Mouse (Mus musculus): ENCODE measurements at regions not wholly inside any gene's neighbourhood (a gene's known extent, or its start where the extent isn't known, plus 50 kb on each side); places are given as distances from the start of the nearest gene placed in this dataset.
A peak's percentile ranks its signal among the peaks of the same experiment; 100 is the strongest.

DNA sequence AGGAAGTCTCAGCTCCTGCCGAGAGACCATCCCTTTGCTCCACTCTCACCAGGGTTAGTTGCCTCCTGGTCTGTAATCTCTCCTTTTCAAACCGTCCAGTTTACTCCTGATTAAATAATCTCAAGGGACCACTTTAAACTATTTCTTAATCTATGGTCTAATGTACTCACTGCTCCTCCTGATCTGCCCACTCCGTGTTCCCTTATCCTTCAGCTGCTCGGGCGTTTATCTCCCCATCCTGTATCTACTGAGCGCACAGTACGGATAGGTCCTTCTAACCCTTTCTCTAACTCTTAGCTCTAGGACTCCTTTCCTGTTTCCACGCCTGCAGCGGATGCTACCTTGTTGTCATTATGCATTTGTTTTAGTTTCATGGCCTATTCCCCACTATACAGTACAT lies 67.1 kb upstream of the Picalm start:
- Histone ChIP-seq H3K9me3 (ENCODE audit: control insufficient read depth, low read length) (no peaks in the 10 kb centered on the region), H3K4me1 (replicated peaks; ENCODE audit: control insufficient read depth, insufficient read depth, low read length) (peaks cover 76% of the 10 kb centered on the region), H3K36me3 (ENCODE audit: control insufficient read depth, insufficient read depth, low read length) (no peaks in the 10 kb centered on the region), H3K4me3 (ENCODE audit: low read depth, low read length) (no peak overlapping the region), H3K27ac (ENCODE audit: low read depth, low read length) (peak overlapping the region; percentile 49), H3K27me3 (replicated peaks; ENCODE audit: control insufficient read depth, insufficient read depth, low read length) (no peaks in the 10 kb centered on the region), H3K9ac (ENCODE audit: low read depth, low read length) (no peak overlapping the region), H3K4me2 (peak overlapping the region; percentile 46)
- ATAC-seq (replicated peaks; ENCODE audit: low FRiP score): peak; percentile 93
- DNase-seq (ENCODE audit: low spot score): no peak
- WGBS: 36% methylated on average over 9 of the region's 9 CpGs

DNA sequence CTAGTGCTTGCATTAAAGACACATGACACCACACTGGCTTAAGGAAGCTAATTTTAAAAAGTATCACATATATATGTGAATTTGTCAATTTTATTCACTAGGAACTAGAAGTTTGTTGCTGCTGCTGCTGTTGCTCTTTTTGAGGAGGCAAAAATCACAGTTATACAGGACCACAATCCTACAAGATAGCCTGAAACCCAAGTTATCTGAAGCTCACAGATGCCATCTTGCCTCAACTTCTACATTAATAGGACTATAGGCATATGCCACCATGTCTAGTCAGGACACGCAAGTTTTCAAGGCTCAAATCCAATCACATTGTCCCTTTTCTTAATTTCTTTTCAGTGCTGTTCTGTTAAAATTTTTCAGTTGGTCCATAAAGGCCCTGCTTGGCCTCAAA lies 65.8 kb upstream of the Picalm start:
- no peak overlapping the region for H3K9ac ChIP-seq (ENCODE audit: low read depth, low read length)
- peak overlapping the region; percentile 6; the same call in 1 of the 2 replicates for H3K27ac ChIP-seq (ENCODE audit: low read depth, low read length)
- 87% methylated on average over 1 of the region's 1 CpGs for WGBS
- H3K9me3 ChIP-seq (ENCODE audit: control insufficient read depth, low read length): no peaks in the 10 kb centered on the region
- no peak overlapping the region for H3K4me2 ChIP-seq
- ATAC-seq (replicated peaks; ENCODE audit: low FRiP score): no peak
- peaks cover 69% of the 10 kb centered on the region for H3K4me1 ChIP-seq (replicated peaks; ENCODE audit: control insufficient read depth, insufficient read depth, low read length)
- H3K27me3 ChIP-seq (replicated peaks; ENCODE audit: control insufficient read depth, insufficient read depth, low read length): no peaks in the 10 kb centered on the region
- no peak for DNase-seq (ENCODE audit: low spot score)
- no peaks in the 10 kb centered on the region for H3K36me3 ChIP-seq (ENCODE audit: control insufficient read depth, insufficient read depth, low read length)
- H3K4me3 ChIP-seq (ENCODE audit: low read depth, low read length): no peak overlapping the region

DNA sequence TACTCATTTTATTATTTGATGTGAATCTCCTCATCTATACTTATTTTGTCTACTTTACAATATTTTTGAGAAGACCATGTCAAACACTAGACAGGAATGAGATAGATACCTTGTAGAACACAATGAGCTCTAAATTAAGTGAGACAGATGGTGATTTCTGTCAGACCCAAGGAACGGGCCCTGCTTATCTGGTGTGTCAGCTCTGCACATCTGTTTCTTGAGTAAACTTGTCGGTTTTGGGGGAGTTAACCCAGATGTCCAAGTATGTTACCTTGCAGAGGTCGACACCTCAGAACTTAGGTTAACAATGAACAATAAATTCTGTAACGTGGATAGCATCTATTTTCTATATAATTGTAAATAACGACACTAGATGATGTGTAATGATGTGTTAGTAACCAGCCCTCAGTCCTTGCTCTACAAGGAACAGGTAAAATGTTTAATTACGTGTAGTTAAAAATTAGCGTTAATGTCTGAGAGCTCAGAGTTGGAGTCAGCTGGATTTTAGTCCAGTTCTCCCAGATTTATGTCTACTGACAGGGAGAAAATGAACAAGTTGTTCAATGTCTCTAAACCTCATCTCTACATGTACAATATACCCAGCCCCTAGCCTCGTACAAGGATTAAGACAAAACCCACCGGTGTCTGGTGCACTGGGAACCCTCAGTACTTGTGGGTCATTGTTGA lies 64.6 kb upstream of the Picalm start:
- no peak for ATAC-seq (replicated peaks; ENCODE audit: low FRiP score)

DNA sequence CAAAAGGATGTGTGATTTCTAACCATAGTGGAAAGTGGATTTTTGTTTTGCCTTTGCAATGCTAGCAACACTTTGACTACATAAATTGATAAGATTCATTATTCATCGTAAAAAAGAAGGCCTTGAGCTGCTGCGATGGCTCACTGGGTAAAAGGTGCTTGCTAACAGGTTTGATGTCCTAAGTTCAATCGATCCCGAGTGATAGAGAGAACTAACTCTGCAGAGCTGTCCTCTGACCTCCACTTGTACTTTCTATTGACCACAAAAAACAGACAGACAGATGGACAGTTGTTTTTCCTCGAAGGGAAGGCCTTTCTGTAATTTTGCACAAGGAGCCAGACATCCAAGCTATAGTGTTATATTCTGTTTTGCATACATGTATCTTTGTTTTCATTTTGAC lies 63.7 kb upstream of the Picalm start:
- H3K4me1 ChIP-seq (replicated peaks; ENCODE audit: control insufficient read depth, insufficient read depth, low read length): peaks cover 48% of the 10 kb centered on the region
- no peaks in the 10 kb centered on the region for H3K9me3 ChIP-seq (ENCODE audit: control insufficient read depth, low read length)
- H3K27me3 ChIP-seq (replicated peaks; ENCODE audit: control insufficient read depth, insufficient read depth, low read length): no peaks in the 10 kb centered on the region
- DNase-seq (ENCODE audit: low spot score) (no peak), ATAC-seq (replicated peaks; ENCODE audit: low FRiP score) (no peak)
- H3K4me3 ChIP-seq (ENCODE audit: low read depth, low read length): no peak overlapping the region
- H3K4me2 ChIP-seq: no peak overlapping the region
- H3K36me3 ChIP-seq (ENCODE audit: control insufficient read depth, insufficient read depth, low read length): no peaks in the 10 kb centered on the region
- H3K9ac ChIP-seq (ENCODE audit: low read depth, low read length): no peak overlapping the region
- 76% methylated on average over 5 of the region's 5 CpGs for WGBS
- no peak overlapping the region for H3K27ac ChIP-seq (ENCODE audit: low read depth, low read length)

More for the DNA sequence above, 64.6 kb upstream of the Picalm start:
- Histone ChIP-seq H3K9ac (ENCODE audit: low read depth, low read length) (no peak overlapping the region), H3K9me3 (ENCODE audit: control insufficient read depth, low read length) (no peaks in the 10 kb centered on the region), H3K4me2 (no peak overlapping the region; the same call in 1 of the 2 replicates), H3K27ac (ENCODE audit: low read depth, low read length) (no peak overlapping the region), H3K27me3 (replicated peaks; ENCODE audit: control insufficient read depth, insufficient read depth, low read length) (no peaks in the 10 kb centered on the region), H3K36me3 (ENCODE audit: control insufficient read depth, insufficient read depth, low read length) (no peaks in the 10 kb centered on the region), H3K4me3 (ENCODE audit: low read depth, low read length) (no peak overlapping the region), H3K4me1 (replicated peaks; ENCODE audit: control insufficient read depth, insufficient read depth, low read length) (peaks cover 57% of the 10 kb centered on the region)
- no peak for DNase-seq (ENCODE audit: low spot score)
- 58% methylated on average over 9 of the region's 9 CpGs for WGBS

DNA sequence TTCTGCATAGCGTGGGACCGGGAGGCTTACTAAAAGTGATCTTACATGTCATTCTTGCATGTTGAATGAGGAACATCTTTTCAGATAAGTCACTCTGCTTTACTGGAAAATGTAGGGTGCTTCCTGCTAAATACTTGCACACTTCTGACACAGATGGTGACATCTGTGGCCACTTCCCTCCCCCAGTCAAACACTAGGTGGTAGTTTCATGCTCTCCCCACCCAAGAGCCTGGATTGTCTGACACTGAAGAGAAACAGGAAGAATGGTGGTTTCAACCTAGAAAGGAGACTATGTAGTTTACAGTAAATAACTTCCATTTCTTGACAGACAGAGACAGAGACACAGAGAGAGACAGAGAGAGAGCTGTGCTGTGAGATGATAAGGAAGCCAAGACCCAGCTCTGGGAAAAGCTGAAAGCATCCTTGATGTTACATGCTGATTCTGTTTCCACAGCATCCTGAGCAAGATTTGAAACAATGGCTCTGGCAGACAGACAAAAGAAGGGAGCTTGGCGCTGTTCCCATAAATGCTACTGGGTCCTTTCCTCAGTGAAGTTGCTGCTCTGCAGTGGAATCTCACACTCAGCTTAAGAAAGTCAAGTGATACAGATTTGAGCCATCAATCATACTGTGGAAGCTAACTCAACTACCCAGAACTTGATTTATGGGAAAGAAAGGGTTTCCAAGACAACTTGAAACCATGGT lies 61.9 kb upstream of the Picalm start:
- no peak overlapping the region for H3K4me3 ChIP-seq (ENCODE audit: low read depth, low read length)
- H3K27ac ChIP-seq (ENCODE audit: low read depth, low read length): no peak overlapping the region
- no peaks in the 10 kb centered on the region for H3K36me3 ChIP-seq (ENCODE audit: control insufficient read depth, insufficient read depth, low read length)
- no peaks in the 10 kb centered on the region for H3K9me3 ChIP-seq (ENCODE audit: control insufficient read depth, low read length)
- no peak overlapping the region for H3K4me2 ChIP-seq
- peaks cover 40% of the 10 kb centered on the region for H3K4me1 ChIP-seq (replicated peaks; ENCODE audit: control insufficient read depth, insufficient read depth, low read length)
- no peak overlapping the region for H3K9ac ChIP-seq (ENCODE audit: low read depth, low read length)
- peak; percentile 30; the same call in 1 of the 2 replicates for ATAC-seq (replicated peaks; ENCODE audit: low FRiP score)
- no peak for DNase-seq (ENCODE audit: low spot score)
- no peaks in the 10 kb centered on the region for H3K27me3 ChIP-seq (replicated peaks; ENCODE audit: control insufficient read depth, insufficient read depth, low read length)
- WGBS: 56% methylated on average over 3 of the region's 3 CpGs

DNA sequence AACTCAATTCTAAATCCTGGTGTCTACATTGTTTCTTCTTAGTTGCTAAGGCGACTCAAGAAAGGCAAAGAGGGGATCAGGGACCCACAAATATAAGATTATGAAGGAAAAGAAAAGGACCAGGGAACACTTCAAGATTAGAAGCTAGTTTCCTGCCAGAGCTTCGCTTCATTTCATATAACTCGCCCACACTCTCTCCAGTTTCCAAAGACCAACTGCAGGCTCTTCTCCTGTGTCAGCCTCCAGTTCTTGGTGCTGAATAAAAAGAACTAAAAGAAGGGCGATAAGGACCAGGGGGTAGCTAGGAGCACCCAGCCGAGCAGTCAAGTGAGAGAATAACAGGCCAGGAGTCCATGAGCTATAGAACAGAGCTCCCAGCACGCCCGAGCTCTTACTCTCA lies 59.7 kb upstream of the Picalm start:
- no peak for ATAC-seq (replicated peaks; ENCODE audit: low FRiP score)
- H3K4me1 ChIP-seq (replicated peaks; ENCODE audit: control insufficient read depth, insufficient read depth, low read length): peaks cover 23% of the 10 kb centered on the region
- H3K27me3 ChIP-seq (replicated peaks; ENCODE audit: control insufficient read depth, insufficient read depth, low read length): no peaks in the 10 kb centered on the region
- 84% methylated on average over 7 of the region's 7 CpGs for WGBS
- no peak overlapping the region for H3K4me2 ChIP-seq
- no peaks in the 10 kb centered on the region for H3K36me3 ChIP-seq (ENCODE audit: control insufficient read depth, insufficient read depth, low read length)
- no peak overlapping the region for H3K9ac ChIP-seq (ENCODE audit: low read depth, low read length)
- no peak overlapping the region for H3K27ac ChIP-seq (ENCODE audit: low read depth, low read length)
- no peak overlapping the region for H3K4me3 ChIP-seq (ENCODE audit: low read depth, low read length)
- no peak for DNase-seq (ENCODE audit: low spot score)
- no peaks in the 10 kb centered on the region for H3K9me3 ChIP-seq (ENCODE audit: control insufficient read depth, low read length)

DNA sequence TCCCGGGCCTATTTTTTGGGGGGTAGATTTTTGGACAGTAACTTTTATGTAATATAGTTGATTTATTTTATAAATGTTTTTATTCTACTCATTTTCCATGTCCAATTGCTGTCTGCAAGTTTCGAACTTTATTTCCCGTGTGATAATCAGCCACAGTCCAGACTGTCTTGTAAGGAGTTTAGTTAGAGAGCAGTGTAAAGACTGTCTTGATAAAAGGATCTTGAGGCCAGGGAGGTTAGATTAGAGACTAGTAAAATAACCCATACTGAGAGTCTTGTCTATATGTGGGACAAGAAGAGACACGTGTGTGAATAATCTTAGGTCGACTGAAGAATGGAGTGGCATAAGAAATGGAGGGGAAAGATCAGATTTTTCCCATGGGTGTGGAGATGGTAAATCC lies 56.1 kb upstream of the Picalm start:
- H3K4me1 ChIP-seq (replicated peaks; ENCODE audit: control insufficient read depth, insufficient read depth, low read length): peaks cover 35% of the 10 kb centered on the region
- ATAC-seq (replicated peaks; ENCODE audit: low FRiP score): peak; percentile 75
- DNase-seq (ENCODE audit: low spot score): no peak
- H3K36me3 ChIP-seq (ENCODE audit: control insufficient read depth, insufficient read depth, low read length): no peaks in the 10 kb centered on the region
- H3K4me3 ChIP-seq (ENCODE audit: low read depth, low read length): no peak overlapping the region
- H3K9me3 ChIP-seq (ENCODE audit: control insufficient read depth, low read length): no peaks in the 10 kb centered on the region
- no peaks in the 10 kb centered on the region for H3K27me3 ChIP-seq (replicated peaks; ENCODE audit: control insufficient read depth, insufficient read depth, low read length)
- no peak overlapping the region for H3K4me2 ChIP-seq
- 61% methylated on average over 5 of the region's 5 CpGs for WGBS
- no peak overlapping the region for H3K9ac ChIP-seq (ENCODE audit: low read depth, low read length)
- no peak overlapping the region; the same call in 1 of the 2 replicates for H3K27ac ChIP-seq (ENCODE audit: low read depth, low read length)

DNA sequence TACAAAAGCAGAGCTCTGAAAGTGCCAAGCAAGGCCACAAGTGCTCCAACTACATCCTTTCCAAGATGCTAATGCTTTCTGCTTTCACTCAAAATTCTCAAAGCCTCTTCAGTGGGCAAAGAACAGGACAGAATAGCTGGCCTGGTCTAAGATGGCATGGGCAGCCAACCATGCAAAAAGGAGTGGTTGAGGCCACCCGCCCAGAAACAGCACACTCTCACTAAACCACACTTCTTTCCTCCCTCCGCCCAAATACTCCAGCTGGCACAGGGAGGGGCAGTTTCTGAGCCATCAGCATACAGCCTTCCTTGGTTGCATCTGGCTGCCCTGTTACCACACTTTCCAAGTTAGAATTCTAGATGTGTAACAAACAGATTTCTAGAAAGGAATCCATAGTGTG lies 55.4 kb upstream of the Picalm start:
- no peaks in the 10 kb centered on the region for H3K9me3 ChIP-seq (ENCODE audit: control insufficient read depth, low read length)
- H3K27ac ChIP-seq (ENCODE audit: low read depth, low read length): no peak overlapping the region; the same call in 1 of the 2 replicates
- H3K4me2 ChIP-seq: no peak overlapping the region
- no peak overlapping the region for H3K9ac ChIP-seq (ENCODE audit: low read depth, low read length)
- WGBS: 76% methylated on average over 2 of the region's 2 CpGs
- DNase-seq (ENCODE audit: low spot score) (no peak), ATAC-seq (replicated peaks; ENCODE audit: low FRiP score) (peak; percentile 51; the same call in 1 of the 2 replicates)
- H3K4me1 ChIP-seq (replicated peaks; ENCODE audit: control insufficient read depth, insufficient read depth, low read length): peaks cover 41% of the 10 kb centered on the region
- H3K4me3 ChIP-seq (ENCODE audit: low read depth, low read length): no peak overlapping the region
- no peaks in the 10 kb centered on the region for H3K27me3 ChIP-seq (replicated peaks; ENCODE audit: control insufficient read depth, insufficient read depth, low read length)
- H3K36me3 ChIP-seq (ENCODE audit: control insufficient read depth, insufficient read depth, low read length): no peaks in the 10 kb centered on the region

DNA sequence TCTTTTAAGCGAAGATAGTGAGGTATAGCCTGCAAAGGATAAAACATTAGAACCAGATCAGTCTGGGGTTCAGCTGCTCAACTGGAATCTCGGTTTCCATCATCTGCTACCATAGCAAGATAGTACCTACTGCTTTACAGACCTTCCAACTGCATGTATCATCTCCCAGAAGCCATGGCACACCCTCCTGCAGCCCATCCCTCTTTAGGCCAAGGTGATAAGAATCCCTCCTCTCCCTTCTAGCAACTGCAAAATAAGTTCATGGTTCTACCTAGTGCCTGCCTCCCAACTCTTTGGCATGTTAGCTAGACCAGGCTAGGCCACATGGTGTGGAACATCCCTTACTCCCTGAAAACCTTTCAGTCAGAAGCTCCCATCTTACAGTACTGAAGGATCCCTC lies 52.4 kb upstream of the Picalm start:
- Histone ChIP-seq H3K4me1 (replicated peaks; ENCODE audit: control insufficient read depth, insufficient read depth, low read length) (peaks cover 68% of the 10 kb centered on the region), H3K27me3 (replicated peaks; ENCODE audit: control insufficient read depth, insufficient read depth, low read length) (no peaks in the 10 kb centered on the region), H3K9ac (ENCODE audit: low read depth, low read length) (peak overlapping the region; percentile 22; the same call in 1 of the 2 replicates), H3K27ac (ENCODE audit: low read depth, low read length) (peak overlapping the region; percentile 65; the same call in 1 of the 2 replicates), H3K4me3 (ENCODE audit: low read depth, low read length) (no peak overlapping the region), H3K36me3 (ENCODE audit: control insufficient read depth, insufficient read depth, low read length) (no peaks in the 10 kb centered on the region), H3K9me3 (ENCODE audit: control insufficient read depth, low read length) (no peaks in the 10 kb centered on the region), H3K4me2 (peak overlapping the region; percentile 13; the same call in 1 of the 2 replicates)
- ATAC-seq (replicated peaks; ENCODE audit: low FRiP score) (peak; percentile 58), DNase-seq (ENCODE audit: low spot score) (no peak)
- WGBS: 65% methylated on average over 2 of the region's 2 CpGs

All from liver, embryonic 11.5 days (tissue).